Mouse (Mus musculus): Measurements from ENCODE around the gene Arrb2. TPM values are rescaled to one million over a fixed set of nuclear protein-coding genes. Genes with fewer than 3 reads are reported as not detected.

The Arrb2 gene
- polyA plus RNA-seq, 1 experiment, result 79.7 TPM

DNA sequence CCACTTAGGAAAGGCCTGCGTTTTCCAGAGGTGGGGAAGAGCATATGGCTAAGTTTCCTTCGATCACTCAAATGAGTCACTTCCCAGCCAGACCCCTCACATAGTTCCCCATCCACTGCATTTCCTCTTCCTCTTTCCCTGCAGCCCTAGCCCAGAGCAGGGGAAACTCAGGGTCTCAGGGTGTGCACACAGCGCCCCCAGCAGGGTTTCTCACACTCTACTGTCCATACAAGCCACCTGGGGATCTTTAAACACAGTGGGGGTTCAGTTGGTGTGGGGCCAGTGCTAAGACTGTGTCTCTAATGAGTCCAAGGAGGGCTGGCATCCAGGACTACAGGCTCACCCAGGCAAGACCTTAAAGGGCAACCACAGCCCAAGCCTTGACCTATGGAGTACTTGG is 14.3 kb downstream of the Arrb2 start:
- no peak overlapping the region for H3K4me3 ChIP-seq (replicated peaks; ENCODE audit: insufficient read depth, low read depth, low read length)
- no peak overlapping the region for H3K27ac ChIP-seq (ENCODE audit: insufficient read depth, low read length)
- H3K4me1 ChIP-seq (ENCODE audit: control insufficient read depth, insufficient read depth, low read length), result no peaks in the 10 kb centered on the region
- H3K27me3 ChIP-seq (ENCODE audit: control insufficient read depth, insufficient read depth, low read length), result no peaks in the 10 kb centered on the region
- no peak for TF ChIP-seq POLR2A (IDR thresholded peaks at IDR 0.05; ENCODE audit: borderline replicate concordance, insufficient read depth, low read length)
- no peak for TF ChIP-seq CTCF (IDR thresholded peaks at IDR 0.05; ENCODE audit: borderline replicate concordance, insufficient read depth, low read depth, low read length)
- 46% methylated on average over 3 of the region's 3 CpGs for WGBS
- DNase-seq, result no peak

DNA sequence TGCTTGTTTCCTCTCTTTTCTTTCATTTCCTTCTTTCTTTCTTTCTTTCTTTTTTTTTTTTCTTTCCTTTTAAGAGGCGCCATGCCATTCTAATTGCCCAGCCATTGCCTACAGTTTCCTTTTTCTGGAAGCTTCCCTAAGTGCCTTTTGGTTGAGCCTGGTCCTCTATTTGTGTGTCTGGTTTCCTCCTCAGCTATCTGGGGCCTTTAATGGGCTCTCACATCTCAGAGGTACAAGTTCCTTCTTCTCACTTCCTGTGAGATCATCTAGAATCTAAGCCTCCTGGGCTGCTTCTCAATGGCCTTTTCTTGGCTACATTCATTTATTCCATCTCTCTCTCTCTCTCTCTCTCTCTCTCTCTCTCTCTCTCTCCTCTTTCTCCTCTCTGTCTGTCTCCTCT is 14.9 kb downstream of the Arrb2 start:
- Histone ChIP-seq H3K4me3 (replicated peaks; ENCODE audit: insufficient read depth, low read depth, low read length) (no peak overlapping the region), H3K4me1 (ENCODE audit: control insufficient read depth, insufficient read depth, low read length) (no peaks in the 10 kb centered on the region), H3K27me3 (ENCODE audit: control insufficient read depth, insufficient read depth, low read length) (no peaks in the 10 kb centered on the region), H3K27ac (ENCODE audit: insufficient read depth, low read length) (no peak overlapping the region)
- TF ChIP-seq CTCF (IDR thresholded peaks at IDR 0.05; ENCODE audit: borderline replicate concordance, insufficient read depth, low read depth, low read length) (no peak), POLR2A (IDR thresholded peaks at IDR 0.05; ENCODE audit: borderline replicate concordance, insufficient read depth, low read length) (no peak)
- WGBS, result 81% methylated on average over 1 of the region's 1 CpGs
- no peak for DNase-seq

GRCm38 (mm10) chr11:70450926-70451325 is 18.5 kb downstream of the Arrb2 start:
- no peak for TF ChIP-seq POLR2A (IDR thresholded peaks at IDR 0.05; ENCODE audit: borderline replicate concordance, insufficient read depth, low read length)
- TF ChIP-seq CTCF (IDR thresholded peaks at IDR 0.05; ENCODE audit: borderline replicate concordance, insufficient read depth, low read depth, low read length), result no peak

DNA sequence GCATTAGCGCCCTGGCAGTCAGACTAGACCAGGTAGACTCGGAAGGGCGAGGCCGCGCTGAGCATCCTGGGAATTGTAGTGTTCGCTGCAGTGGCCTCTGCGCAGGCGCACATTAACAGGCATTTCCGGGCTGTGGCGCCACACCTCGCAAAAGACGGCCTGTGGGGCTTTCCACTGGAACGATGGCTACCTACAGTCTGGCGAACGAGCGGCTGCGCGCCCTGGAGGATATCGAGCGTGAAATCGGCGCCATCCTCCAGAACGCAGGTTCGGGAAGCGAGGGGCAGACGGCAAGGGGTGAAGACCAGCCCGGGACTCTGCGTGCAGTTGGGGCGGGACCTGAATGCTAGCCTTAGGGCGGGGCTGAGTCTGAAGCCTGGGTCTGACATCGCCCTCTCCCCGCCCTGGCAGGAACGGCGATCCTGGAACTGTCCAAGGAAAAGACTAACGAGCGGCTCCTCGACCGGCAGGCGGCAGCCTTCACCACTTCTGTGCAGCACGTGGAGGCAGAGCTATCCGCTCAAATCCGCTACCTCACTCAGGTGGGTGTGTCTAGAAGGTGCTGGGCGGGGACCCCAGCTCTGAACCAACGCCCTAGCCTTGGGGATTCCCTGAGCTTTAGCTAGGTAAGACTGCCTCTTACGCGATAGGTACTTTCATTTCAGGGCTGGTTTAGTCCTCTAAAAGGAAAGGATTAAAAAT is 19.5 kb downstream of the Arrb2 start, which contains the start of gene Med11:
Gene Med11 (plus strand): TSS at position 123 of the 702 bp plus-strand sequence.
- DNase-seq, result peak; percentile 98
- peak within 1 kb of the TSS; percentile 84 for H3K27ac ChIP-seq (ENCODE audit: insufficient read depth, low read length)
- TF ChIP-seq POLR2A (IDR thresholded peaks at IDR 0.05; ENCODE audit: borderline replicate concordance, insufficient read depth, low read length), result peak; percentile 93
- TF ChIP-seq CTCF (IDR thresholded peaks at IDR 0.05; ENCODE audit: borderline replicate concordance, insufficient read depth, low read depth, low read length), result peak; percentile 89
- no peaks in the 10 kb centered on the region for H3K27me3 ChIP-seq (ENCODE audit: control insufficient read depth, insufficient read depth, low read length)
- peak within 1 kb of the TSS; percentile 91 for H3K4me3 ChIP-seq (replicated peaks; ENCODE audit: insufficient read depth, low read depth, low read length)
- peaks cover 3% of the 10 kb centered on the region for H3K4me1 ChIP-seq (ENCODE audit: control insufficient read depth, insufficient read depth, low read length)
- WGBS, result under 1% methylated on average over 46 of the region's 46 CpGs

More at GRCm38 (mm10) chr11:70450926-70451325, 18.5 kb downstream of the Arrb2 start:
- Histone ChIP-seq H3K4me3 (replicated peaks; ENCODE audit: insufficient read depth, low read depth, low read length) (no peak overlapping the region), H3K27ac (ENCODE audit: insufficient read depth, low read length) (no peak overlapping the region), H3K4me1 (ENCODE audit: control insufficient read depth, insufficient read depth, low read length) (peaks cover 3% of the 10 kb centered on the region), H3K27me3 (ENCODE audit: control insufficient read depth, insufficient read depth, low read length) (no peaks in the 10 kb centered on the region)
- WGBS, result 74% methylated on average over 2 of the region's 2 CpGs
- peak in 1 of 2 experiments; percentile 21 for DNase-seq

- Histone ChIP-seq H3K4me3 (replicated peaks; ENCODE audit: insufficient read depth, low read depth, low read length) (no peak overlapping the region), H3K27me3 (ENCODE audit: control insufficient read depth, insufficient read depth, low read length) (no peaks in the 10 kb centered on the region), H3K27ac (ENCODE audit: insufficient read depth, low read length) (no peak overlapping the region), H3K4me1 (ENCODE audit: control insufficient read depth, insufficient read depth, low read length) (peaks cover 3% of the 10 kb centered on the region)
- TF ChIP-seq CTCF (IDR thresholded peaks at IDR 0.05; ENCODE audit: borderline replicate concordance, insufficient read depth, low read depth, low read length) (no peak), POLR2A (IDR thresholded peaks at IDR 0.05; ENCODE audit: borderline replicate concordance, insufficient read depth, low read length) (no peak)
- DNase-seq, result no peak
- 87% methylated on average over 9 of the region's 9 CpGs for WGBS
Observed at GRCm38 (mm10) chr11:70453261-70454044, 21.0 kb downstream of the Arrb2 start.

DNA sequence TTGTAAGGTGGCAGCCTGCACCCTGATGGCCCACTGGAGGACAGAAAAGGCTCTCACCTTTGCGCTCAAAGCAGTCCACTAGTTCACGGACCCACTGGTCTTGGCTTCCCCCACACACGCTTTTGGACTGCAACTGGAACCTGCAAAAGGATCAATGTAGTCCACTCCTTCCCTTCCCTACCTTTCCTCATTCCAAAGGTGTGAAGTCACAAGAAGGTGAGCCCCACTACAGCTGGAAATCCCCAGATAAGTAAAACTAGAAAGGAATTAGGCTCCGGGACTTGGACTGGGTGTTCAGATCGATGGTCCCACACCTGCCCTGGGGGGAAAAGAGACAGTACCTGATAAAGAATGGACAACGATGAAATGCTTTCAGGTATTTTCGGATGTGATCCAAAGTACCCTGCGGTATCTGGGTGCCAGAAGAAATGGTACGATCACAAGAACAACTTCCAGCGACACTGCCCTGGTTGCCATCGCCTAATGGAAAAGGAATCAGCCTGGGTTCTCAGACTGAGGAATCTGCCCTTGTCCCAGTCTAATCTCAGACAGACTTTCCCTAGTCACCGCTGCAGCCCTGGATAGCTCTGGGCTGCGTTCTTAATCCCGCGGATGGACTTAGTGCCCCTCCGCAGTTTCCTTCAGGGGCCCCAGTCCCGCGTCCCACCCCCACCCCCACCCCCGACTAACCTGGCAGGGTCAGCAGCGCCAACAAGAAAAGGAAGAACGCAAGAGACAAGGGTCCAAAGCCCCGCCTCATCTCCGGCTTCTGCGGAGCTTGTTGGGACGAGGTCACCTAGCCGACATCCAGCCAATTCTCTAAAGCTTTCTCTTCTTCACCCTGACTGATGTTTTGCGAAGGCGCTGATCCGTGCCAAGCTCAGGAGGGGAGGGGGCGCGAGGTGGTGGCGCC is 26.5 kb downstream of the Arrb2 start, which contains the start of gene Zmynd15:
Gene Zmynd15 (plus strand): TSS at position 746 of the 913 bp plus-strand sequence.
- TF ChIP-seq POLR2A (IDR thresholded peaks at IDR 0.05; ENCODE audit: borderline replicate concordance, insufficient read depth, low read length), result no peak
- no peak for TF ChIP-seq CTCF (IDR thresholded peaks at IDR 0.05; ENCODE audit: borderline replicate concordance, insufficient read depth, low read depth, low read length)
- Histone ChIP-seq H3K4me3 (replicated peaks; ENCODE audit: insufficient read depth, low read depth, low read length) (peak within 1 kb of the TSS; percentile 60), H3K27me3 (ENCODE audit: control insufficient read depth, insufficient read depth, low read length) (no peaks in the 10 kb centered on the region), H3K4me1 (ENCODE audit: control insufficient read depth, insufficient read depth, low read length) (peaks cover 3% of the 10 kb centered on the region; the same call in 1 of the 2 replicates), H3K27ac (ENCODE audit: insufficient read depth, low read length) (no peak within 1 kb of the TSS)
- DNase-seq, result no peak
- WGBS, result 18% methylated on average over 32 of the region's 32 CpGs

DNA sequence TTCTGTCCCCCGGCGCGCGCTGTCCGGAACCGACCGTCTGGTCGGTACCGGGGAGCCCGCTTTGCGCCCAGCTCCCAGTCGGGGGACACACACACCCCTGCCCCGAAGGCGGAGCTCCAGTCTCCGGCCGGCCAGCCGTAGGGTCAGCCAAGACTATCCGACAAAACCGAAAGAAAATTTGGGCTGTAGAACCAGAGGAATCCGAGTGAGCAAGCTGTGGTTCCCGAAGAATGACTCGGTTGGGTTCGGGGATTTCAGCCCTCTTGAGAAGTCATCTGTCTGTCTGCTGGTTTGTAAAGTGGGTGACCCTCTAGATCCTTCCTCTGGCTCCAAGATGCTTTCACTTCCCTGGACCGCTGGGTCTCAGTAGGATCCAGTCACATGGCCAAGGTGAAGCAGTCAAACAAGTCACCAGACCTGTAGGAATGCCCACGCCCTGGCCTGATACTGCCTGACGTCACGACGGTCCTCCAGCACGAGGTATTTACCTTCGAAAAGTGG is 27.2 kb downstream of the Arrb2 start, which contains the start of gene Cxcl16:
Gene Cxcl16 (minus strand): TSS at position 384 of the 501 bp plus-strand sequence.
- 6% methylated on average over 30 of the region's 30 CpGs for WGBS
- H3K4me1 ChIP-seq (ENCODE audit: control insufficient read depth, insufficient read depth, low read length), result peaks cover 3% of the 10 kb centered on the region; the same call in 1 of the 2 replicates
- peak within 1 kb of the TSS; percentile 60 for H3K4me3 ChIP-seq (replicated peaks; ENCODE audit: insufficient read depth, low read depth, low read length)
- H3K27me3 ChIP-seq (ENCODE audit: control insufficient read depth, insufficient read depth, low read length), result no peaks in the 10 kb centered on the region
- no peak within 1 kb of the TSS for H3K27ac ChIP-seq (ENCODE audit: insufficient read depth, low read length)
- DNase-seq, result peak in 1 of 2 experiments; percentile 17
- TF ChIP-seq CTCF (IDR thresholded peaks at IDR 0.05; ENCODE audit: borderline replicate concordance, insufficient read depth, low read depth, low read length) (no peak), POLR2A (IDR thresholded peaks at IDR 0.05; ENCODE audit: borderline replicate concordance, insufficient read depth, low read length) (no peak)

Measured in cerebellum, adult 2 months (tissue).